In the genomic region with DNA sequence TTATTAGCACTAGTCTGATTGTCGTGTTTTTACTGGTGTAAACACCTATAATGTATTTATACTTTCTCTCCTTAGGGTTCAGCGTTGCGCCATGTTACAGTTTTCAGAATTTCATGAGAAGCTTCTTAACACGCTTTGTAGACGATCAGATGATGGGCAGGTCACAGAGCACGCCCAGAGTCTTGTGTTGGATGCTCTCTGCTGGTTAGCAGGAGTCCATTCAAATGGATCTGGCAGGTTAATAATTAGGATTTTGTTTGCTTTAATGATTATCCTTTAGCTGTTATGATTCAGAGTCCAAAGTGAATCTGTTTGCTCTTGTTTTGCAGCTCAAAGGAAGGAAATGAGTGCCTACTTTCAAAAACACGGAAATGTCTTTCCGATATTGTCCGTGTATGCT, we compare ENCODE assay signal across 25 mouse cellular contexts.
DNase-seq lines count a peak whose midpoint lies in the region; ATAC-seq lines count a peak whose summit lies in the region.
"Had no signal": no experiment of that assay in that cellular context is flagged by ENCODE, and none has a peak within 500 bp of the region (broad histone marks: within the 10 kb centered on the region; RNA-seq: fewer than 3 reads in every experiment).

No protein-coding gene starts in this region.

- no peaks in the 10 kb centered on the region for H3K27me3 ChIP-seq in kidney, embryonic 15.5 days
- H3K27me3 ChIP-seq in intestine, embryonic 16.5 days (replicated peaks; ENCODE audit: control insufficient read depth, insufficient read depth, low read length): no peaks in the 10 kb centered on the region
- H3K27me3 ChIP-seq in kidney, embryonic 16.5 days (ENCODE audit: insufficient read depth, low read length): no peaks in the 10 kb centered on the region
- H3K27me3 ChIP-seq in midbrain, embryonic 16.5 days (ENCODE audit: control insufficient read depth, insufficient read depth, low read depth, low read length): no peaks in the 10 kb centered on the region
- H3K27me3 ChIP-seq: embryonic facial prominence, embryonic 12.5 days; forebrain, embryonic 15.5 days; heart, embryonic 15.5 days; limb, embryonic 13.5 days; neural tube, embryonic 15.5 days; stomach, embryonic 15.5 days had no signal

- DNase-seq in kidney, adult 18-20 months: peak; percentile 28
- peak; percentile 60 to 81 for DNase-seq in kidney, postnatal 36 days
- DNase-seq in lung, adult 18-20 months: no peak
- DNase-seq in frontal cortex, postnatal 14 days (ENCODE audit: low spot score in 2 of 2): no peak
- DNase-seq: adrenal gland, postnatal 14 days; cerebellum, adult 11 months; cerebellum, adult 9-11 months; embryo, embryonic 11 days; lung, adult 2 months; lung, postnatal 10 days; midbrain, embryonic 14.5 days; right cerebral cortex, postnatal 25 days had no signal

- H3K9me3 ChIP-seq in kidney, embryonic 15.5 days (replicated peaks): no peaks in the 10 kb centered on the region
- H3K9me3 ChIP-seq in intestine, embryonic 16.5 days (ENCODE audit: control insufficient read depth, low read length): no peaks in the 10 kb centered on the region
- H3K9me3 ChIP-seq in kidney, embryonic 16.5 days (ENCODE audit: low read length): no peaks in the 10 kb centered on the region
- H3K9me3 ChIP-seq in midbrain, embryonic 16.5 days (replicated peaks; ENCODE audit: control insufficient read depth, low read length, poor library complexity, severe bottlenecking): no peaks in the 10 kb centered on the region
- H3K9me3 ChIP-seq: embryonic facial prominence, embryonic 12.5 days; forebrain, embryonic 15.5 days; heart, embryonic 15.5 days; limb, embryonic 13.5 days; neural tube, embryonic 15.5 days; stomach, embryonic 15.5 days had no signal

- peaks cover 79% of the 10 kb centered on the region for H3K36me3 ChIP-seq in kidney, embryonic 15.5 days
- H3K36me3 ChIP-seq in intestine, embryonic 16.5 days (ENCODE audit: control insufficient read depth, insufficient read depth, low read length): peaks cover 6% of the 10 kb centered on the region
- H3K36me3 ChIP-seq in kidney, embryonic 16.5 days (ENCODE audit: insufficient read depth, low read length): peaks cover 34% of the 10 kb centered on the region
- peaks cover 10% of the 10 kb centered on the region; the same call in 1 of the 2 replicates for H3K36me3 ChIP-seq in midbrain, embryonic 16.5 days (ENCODE audit: control insufficient read depth, insufficient read depth, low read length)

- no peak for ATAC-seq in kidney, embryonic 15.5 days (replicated peaks; ENCODE audit: low FRiP score)
- ATAC-seq in intestine, embryonic 16.5 days: peak; percentile 88
- ATAC-seq in kidney, embryonic 16.5 days (ENCODE audit: low FRiP score, low TSS enrichment): peak; percentile 57; the same call in 1 of the 2 replicates
- no peak for ATAC-seq in midbrain, embryonic 16.5 days
- ATAC-seq: forebrain, embryonic 15.5 days; hindbrain, embryonic 16.5 days had no signal

- H3K9ac ChIP-seq in kidney, embryonic 15.5 days: no peak overlapping the region
- no peak overlapping the region for H3K9ac ChIP-seq in intestine, embryonic 16.5 days (ENCODE audit: low read depth, low read length)
- H3K9ac ChIP-seq in kidney, embryonic 16.5 days (replicated peaks; ENCODE audit: low read length): no peak overlapping the region
- H3K9ac ChIP-seq in midbrain, embryonic 16.5 days (ENCODE audit: low read depth, low read length): no peak overlapping the region
- H3K9ac ChIP-seq: embryonic facial prominence, embryonic 12.5 days; forebrain, embryonic 15.5 days; heart, embryonic 15.5 days; limb, embryonic 13.5 days; neural tube, embryonic 15.5 days; stomach, embryonic 15.5 days had no signal

- H3K27ac ChIP-seq in kidney, embryonic 15.5 days: no peak overlapping the region
- H3K27ac ChIP-seq in intestine, embryonic 16.5 days (ENCODE audit: low read length): no peak overlapping the region
- no peak overlapping the region for H3K27ac ChIP-seq in kidney, embryonic 16.5 days (ENCODE audit: low read length)
- H3K27ac ChIP-seq in midbrain, embryonic 16.5 days (ENCODE audit: low read length): no peak overlapping the region
- H3K27ac ChIP-seq: embryonic facial prominence, embryonic 12.5 days; forebrain, embryonic 15.5 days; heart, embryonic 15.5 days; layer of hippocampus, adult 2 months; left cerebral cortex, adult 2 months; limb, embryonic 13.5 days; neural tube, embryonic 15.5 days; stomach, embryonic 15.5 days had no signal

- WGBS in kidney, embryonic 15.5 days: 91% methylated on average over 9 of the region's 9 CpGs
- 77% methylated on average over 9 of the region's 9 CpGs for WGBS in intestine, embryonic 16.5 days
- 93% methylated on average over 9 of the region's 9 CpGs for WGBS in kidney, embryonic 16.5 days
- 93% methylated on average over 9 of the region's 9 CpGs for WGBS in midbrain, embryonic 16.5 days

- no peak overlapping the region for H3K4me2 ChIP-seq in kidney, embryonic 15.5 days
- no peak overlapping the region for H3K4me2 ChIP-seq in intestine, embryonic 16.5 days (ENCODE audit: low read depth, low read length)
- no peak overlapping the region for H3K4me2 ChIP-seq in kidney, embryonic 16.5 days (replicated peaks; ENCODE audit: low read depth, low read length)
- no peak overlapping the region for H3K4me2 ChIP-seq in midbrain, embryonic 16.5 days (ENCODE audit: low read length)
- H3K4me2 ChIP-seq: embryonic facial prominence, embryonic 12.5 days; forebrain, embryonic 15.5 days; heart, embryonic 15.5 days; limb, embryonic 13.5 days; neural tube, embryonic 15.5 days; stomach, embryonic 15.5 days had no signal

- no peak overlapping the region for H3K4me3 ChIP-seq in kidney, embryonic 15.5 days (replicated peaks)
- no peak overlapping the region for H3K4me3 ChIP-seq in intestine, embryonic 16.5 days (ENCODE audit: low read length)
- no peak overlapping the region for H3K4me3 ChIP-seq in kidney, embryonic 16.5 days (ENCODE audit: low read length)
- H3K4me3 ChIP-seq in midbrain, embryonic 16.5 days (ENCODE audit: low read depth, low read length): no peak overlapping the region
- H3K4me3 ChIP-seq: embryonic facial prominence, embryonic 12.5 days; forebrain, embryonic 15.5 days; heart, embryonic 15.5 days; layer of hippocampus, adult 2 months; left cerebral cortex, adult 2 months; limb, embryonic 13.5 days; neural tube, embryonic 15.5 days; stomach, embryonic 15.5 days had no signal

- H3K4me1 ChIP-seq in kidney, embryonic 15.5 days: no peaks in the 10 kb centered on the region
- H3K4me1 ChIP-seq in intestine, embryonic 16.5 days (ENCODE audit: control insufficient read depth, insufficient read depth, low read length): no peaks in the 10 kb centered on the region
- no peaks in the 10 kb centered on the region for H3K4me1 ChIP-seq in kidney, embryonic 16.5 days (ENCODE audit: insufficient read depth, low read length)
- H3K4me1 ChIP-seq in midbrain, embryonic 16.5 days (ENCODE audit: control insufficient read depth, insufficient read depth, low read length): no peaks in the 10 kb centered on the region
- H3K4me1 ChIP-seq: embryonic facial prominence, embryonic 12.5 days; forebrain, embryonic 15.5 days; heart, embryonic 15.5 days; limb, embryonic 13.5 days; neural tube, embryonic 15.5 days; stomach, embryonic 15.5 days had no signal

Comparison
In these comparisons a context has a peak if more than half of its experiments do, and no peak if none do; other contexts are left out.
1. ATAC-seq: peak in intestine, embryonic 16.5 days (single experiment) and kidney, embryonic 16.5 days (single experiment); none in kidney, embryonic 15.5 days (single experiment) and midbrain, embryonic 16.5 days (single experiment).
2. DNase-seq: peak in kidney, adult 18-20 months (single experiment) and kidney, postnatal 36 days (2 of 2); none in lung, adult 18-20 months (0 of 2) and frontal cortex, postnatal 14 days (0 of 2).